Mouse (Mus musculus) ovary, postnatal 36 days (tissue): Measurements from ENCODE around the gene Myrf.
A peak's percentile ranks its signal among the peaks of the same experiment; 100 is the strongest.

Experiments
- DNase-seq: peaks from one replicate; pipeline ENCODE4 v3.0.0; 2022; ENCODE audit warnings: low spot score, mixed read lengths

Myrf gene

GRCm38 (mm10) chr19:10240654-10241305, at the start of gene Myrf:
Gene Myrf, minus strand, starts transcription at chr19:10240748.
- peak; percentile 84 for DNase-seq

- DNase-seq, result no peak
Measured at GRCm38 (mm10) chr19:10289609-10290150, 49.1 kb upstream of the Myrf start.

DNA sequence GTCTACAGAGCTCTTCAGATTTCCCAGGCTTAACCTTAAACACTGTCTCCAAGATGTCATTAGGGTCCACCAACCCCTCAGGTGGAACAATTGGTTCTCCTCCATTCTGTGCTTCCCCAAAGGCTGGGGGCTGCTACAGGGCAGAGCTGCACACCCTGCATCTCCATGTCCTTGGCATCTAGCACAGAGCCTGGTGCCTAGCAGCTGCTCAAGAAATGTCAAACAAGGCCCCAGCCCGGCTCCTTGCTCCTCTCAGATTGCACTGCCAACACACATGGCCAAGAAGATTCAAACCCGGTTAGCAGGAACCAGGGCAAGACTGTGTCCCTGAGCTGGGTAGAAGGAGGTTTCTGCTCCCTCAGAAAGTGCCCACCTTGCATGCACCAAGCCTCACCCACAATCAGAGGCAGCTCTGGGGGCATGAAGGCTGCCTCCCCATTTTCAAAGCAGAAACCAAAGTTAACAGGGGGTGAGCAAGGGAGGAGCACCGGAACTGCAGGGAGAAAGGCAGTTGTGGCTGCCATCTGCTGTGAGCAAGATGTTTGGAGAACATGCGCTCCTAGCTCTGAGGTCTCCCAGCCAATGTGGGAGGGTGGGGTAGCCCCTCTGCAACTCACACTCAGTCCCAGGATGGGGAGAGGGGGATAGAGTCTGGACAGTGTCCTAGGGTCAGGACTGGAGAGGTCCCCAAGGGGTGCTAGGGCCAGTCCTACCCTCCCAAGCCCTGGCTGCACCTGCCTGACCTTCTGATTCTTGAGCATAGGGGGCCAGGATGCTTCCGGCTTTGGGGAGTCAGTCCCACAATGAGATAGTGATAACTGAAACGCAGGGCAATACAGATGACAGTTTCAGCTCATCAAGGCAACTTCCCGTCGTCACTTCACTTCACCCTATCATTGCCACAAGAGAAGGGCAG, 47.8 kb upstream of the Myrf start:
- DNase-seq, result no peak

- peak; percentile 28 for DNase-seq
Measured at GRCm38 (mm10) chr19:10286458-10286872, 45.9 kb upstream of the Myrf start.

DNA sequence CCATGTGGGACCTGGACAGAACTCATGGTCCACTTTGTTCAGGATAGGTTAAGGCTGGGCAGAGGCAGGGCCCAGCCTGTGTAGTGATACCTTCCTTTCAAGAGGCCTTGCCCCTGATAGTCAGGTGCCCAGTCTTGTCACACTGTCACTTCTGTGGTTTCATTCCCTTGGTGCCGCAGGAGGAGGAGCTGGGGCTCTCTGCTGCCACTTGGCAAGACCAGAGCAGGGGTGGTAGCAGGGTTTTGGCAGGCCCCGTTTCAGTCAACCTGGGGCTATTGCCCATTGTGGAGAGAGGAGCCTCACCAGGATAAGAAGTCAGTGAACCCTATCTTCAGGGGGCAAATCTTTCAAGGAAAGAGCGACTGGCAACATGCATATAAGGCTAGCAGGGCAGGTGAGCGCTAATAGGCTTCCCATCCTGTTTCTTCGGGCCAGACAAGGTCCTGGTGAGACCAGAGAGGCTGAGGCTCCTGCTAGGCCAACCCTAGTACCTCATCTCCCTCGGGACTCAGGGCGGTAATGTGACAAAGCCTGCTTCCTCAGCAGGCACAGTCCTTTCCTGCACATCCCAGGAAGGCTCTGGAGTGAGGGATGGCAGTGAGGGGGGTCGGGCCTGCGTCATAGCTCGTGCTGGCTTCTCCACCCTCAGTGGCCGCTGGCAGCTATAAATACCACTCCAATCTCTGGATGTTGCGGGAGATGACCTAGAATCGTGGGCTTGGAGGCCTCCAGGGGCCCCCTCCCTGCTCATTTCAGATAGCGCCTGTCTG, 40.4 kb upstream of the Myrf start:
- no peak for DNase-seq

DNA sequence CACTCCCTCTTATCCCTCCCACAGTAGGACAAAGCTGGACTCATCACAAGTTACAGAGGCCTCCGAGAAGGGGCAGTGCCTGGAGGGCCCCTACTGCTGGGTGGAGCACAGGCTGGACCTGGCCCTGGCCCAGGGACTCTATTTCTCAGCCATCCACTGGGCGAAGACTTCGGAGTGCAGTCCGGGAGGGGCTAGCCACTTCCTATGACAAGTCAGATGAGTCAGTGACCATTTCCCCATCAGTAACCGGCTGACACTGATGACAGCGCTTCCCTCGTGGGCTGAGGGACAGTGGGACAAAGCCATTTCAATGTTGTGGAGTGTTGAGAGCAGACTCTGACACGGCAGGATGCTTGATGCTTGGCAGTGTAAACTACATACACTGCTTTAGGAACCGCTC, 39.1 kb upstream of the Myrf start:
- DNase-seq, result no peak

DNA sequence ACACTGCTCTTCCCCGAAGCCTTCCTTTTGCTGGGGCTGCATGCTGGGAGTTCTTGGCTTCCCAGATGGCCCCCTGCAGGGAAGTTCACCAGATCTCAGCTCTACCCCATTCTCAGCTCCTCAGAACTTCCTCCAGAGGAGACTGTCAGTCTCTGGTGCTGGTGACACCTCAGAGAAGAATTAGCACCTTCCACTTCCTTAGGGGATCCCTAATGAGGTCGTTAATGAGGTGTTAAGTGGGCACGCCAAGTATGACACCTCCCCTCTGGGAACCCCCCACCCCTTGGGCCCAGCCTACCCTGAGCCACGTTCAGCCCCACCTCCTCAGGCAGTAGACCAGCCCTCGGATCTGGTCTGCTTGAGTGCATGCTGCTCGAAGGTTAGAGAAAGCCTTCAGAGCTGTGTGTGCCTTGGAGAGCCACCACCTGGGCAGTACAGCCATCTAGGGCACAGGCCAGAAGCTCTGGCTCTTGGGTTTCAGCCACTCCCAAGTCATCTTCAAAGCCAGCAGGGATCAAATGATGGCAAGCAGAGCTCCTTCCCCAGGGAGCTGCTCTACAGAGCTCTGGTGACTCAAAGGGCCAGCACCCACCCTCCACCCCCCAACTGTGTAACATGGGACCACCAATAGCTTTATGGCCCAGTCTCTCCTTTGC, 38.2 kb upstream of the Myrf start:
- DNase-seq, result no peak

DNA sequence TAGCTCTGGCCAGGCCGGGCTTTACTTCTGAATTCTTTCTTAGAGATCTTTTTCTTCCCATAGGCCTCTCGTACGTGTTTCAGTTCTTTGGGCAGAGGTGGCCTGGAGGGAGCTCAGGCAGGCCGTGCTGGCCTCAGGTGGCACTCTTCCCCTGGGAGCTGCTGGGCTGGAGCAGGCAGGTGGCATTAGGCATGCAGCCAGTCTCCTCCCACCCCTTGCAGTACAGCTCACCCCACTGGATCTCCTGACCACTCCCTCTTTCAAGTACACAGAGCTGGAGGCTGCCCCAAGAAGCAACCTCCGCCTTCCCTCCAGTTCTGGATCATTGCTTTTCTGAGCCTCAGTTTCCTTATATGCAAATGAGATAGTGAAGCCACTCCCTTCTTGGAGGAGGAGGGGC, 37.2 kb upstream of the Myrf start:
- DNase-seq, result peak; percentile 57

GRCm38 (mm10) chr19:10277331-10277730, 36.8 kb upstream of the Myrf start:
- peak; percentile 20 for DNase-seq

DNA sequence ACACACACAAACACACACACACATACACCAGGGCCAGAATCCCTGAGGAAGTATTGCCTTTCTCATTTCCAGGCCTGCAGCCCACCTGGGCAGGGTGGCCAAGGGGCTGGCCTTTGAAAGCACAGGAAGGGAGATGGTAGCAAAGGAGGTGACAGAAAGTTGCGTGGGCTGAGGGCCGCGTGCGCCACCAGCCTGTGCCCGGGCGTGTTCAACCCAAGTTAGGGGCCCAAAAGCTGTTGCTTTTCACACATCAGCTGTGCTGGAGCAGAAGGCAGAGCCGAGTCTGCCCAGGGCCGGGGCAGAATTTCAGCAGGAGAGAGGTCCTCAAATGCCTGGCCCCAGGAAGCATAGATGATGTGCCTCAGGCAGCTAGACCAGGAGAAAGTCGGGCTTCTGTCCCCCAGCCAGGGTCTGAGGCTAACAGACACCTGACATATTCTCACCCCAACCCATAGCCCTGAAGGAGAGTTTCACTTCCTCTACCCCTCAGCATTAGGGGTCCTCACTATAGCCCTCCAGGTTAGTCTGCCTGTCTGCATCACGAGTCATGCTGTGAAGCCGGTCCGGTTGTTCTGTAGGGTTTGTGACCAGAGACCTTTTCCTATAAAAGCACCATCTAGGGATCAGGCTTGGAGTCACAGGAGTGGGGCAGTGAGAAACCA, 36.1 kb upstream of the Myrf start:
- no peak for DNase-seq

- no peak for DNase-seq
Measured at GRCm38 (mm10) chr19:10274056-10274455, 33.5 kb upstream of the Myrf start.

GRCm38 (mm10) chr19:10272746-10273145, 32.2 kb upstream of the Myrf start:
- no peak for DNase-seq

DNA sequence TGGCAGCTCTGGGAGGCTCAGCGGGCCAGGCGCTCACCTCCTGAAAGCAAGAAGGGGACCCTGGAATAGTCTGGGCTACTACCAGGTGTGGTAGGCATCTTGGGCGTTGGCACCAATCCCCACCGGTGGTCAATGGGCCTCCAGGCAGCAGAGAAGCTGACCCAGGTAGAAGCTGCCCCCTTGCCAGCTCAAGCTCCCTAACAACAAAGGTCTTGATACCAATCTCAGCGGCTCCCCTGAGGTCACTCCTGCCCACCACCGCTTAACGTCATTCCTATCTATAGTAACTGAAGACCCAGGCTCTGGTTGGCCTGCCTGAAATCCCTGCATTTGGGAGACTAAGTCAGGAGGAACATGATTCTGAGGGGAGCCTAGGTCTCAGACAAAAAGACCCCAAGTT, 31.0 kb upstream of the Myrf start:
- DNase-seq, result no peak

GRCm38 (mm10) chr19:10270356-10270755, 29.8 kb upstream of the Myrf start:
- no peak for DNase-seq

- DNase-seq, result no peak
Measured at GRCm38 (mm10) chr19:10268851-10269250, 28.3 kb upstream of the Myrf start.

DNA sequence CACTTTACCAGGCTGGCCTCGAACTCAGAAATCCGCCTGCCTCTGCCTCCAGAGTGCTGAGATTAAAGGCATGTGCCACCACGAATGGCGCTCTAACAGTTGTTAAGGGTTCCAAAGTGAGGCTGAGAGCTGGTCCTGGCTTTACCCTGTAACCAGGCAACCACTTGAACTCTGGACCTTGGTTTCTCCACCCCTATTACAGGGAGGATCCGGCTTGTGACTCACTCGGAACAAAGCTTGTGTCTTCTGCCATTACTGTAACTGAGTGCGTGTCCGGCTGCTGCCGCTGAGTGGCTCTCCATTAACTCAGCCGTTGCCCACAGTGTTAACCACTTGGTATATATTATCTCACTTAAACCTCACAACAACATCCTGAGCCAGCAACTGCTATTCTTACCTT, 27.4 kb upstream of the Myrf start:
- no peak for DNase-seq

GRCm38 (mm10) chr19:10267057-10267456, 26.5 kb upstream of the Myrf start:
- DNase-seq, result peak; percentile 52

DNA sequence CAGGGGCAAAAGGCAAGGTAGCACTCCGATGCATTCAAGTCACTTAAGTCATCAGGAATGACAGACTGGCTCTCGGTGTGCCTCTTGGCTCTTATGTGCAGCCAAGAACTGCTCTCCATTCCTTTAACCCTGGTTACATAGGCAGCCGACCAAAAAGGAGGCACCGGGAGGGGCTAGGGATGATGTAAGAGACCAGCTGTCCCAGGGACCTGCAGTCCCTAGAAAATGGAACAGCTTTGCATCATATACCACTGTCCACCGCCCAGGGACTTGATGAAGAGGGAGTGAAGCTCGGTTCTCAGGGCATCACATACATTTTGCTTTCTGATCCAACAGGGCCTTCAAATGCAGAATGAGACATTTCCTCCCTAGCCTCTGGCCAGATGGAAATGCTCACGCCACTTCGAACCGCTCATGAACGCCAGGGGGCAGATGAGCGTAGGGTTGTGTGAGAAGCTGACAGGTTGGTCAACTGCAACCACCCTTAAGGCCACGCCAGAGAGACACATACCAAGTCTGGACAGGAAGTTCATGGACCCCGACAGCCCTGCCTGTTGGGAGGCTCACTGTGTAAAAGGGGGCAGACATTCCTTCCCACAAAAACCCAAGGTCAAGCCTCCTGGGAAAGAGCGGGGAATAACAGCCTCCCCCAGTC, 25.8 kb upstream of the Myrf start:
- peak; percentile 83 for DNase-seq

DNA sequence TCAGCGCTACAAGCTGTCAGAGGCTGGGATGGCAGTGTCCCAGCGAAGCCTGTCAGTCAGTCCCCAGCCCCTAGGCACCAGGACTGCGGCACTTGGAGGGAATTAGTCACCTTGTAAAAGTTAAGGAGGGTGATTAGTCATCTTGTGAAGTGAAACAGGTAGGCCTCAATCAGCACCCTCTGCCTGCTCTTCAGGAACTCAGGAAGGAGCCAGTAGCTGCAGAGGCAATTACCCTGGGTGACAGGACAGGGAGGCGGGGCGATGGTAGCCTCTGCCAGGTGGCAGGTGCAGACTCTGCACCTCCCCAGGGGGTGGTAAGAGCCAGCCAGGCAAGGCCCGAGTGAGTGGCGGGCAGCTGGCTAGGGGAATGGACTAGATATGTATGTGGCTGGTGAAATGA, 20.8 kb upstream of the Myrf start:
- no peak for DNase-seq

DNA sequence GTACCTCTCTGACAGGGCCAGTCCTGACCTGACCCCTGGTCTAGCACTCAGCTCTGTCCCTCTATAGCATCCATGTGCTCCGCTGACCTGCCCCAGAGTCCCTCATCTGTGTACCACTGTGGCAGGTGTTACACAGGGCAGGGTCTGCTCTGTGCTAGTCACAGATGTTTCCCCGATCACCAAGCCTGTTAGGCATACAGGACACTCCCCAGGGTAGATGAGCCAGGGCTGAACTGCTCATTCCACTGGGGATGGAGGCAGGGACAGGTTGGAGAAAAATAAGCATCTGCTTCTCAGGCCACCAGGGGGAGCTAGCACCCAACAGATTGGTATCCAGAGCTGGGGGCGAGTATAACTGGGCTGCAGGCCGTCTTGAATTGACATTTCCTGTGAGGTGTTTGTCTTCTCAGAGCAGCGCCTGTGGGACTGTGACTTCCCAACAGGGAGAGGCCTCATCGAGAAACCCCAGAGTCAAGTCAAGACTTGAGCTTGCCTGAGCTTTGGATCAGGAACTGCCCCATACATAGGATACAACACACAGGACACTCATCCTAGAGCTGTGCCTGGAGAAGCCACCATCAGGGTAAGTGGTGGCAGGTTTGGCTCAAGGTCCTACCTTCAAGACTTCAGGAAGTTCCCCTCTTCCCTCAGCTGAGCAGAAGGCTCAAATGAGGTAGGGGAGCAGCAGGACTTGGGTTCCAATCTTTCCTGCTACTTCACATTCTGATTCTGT, 17.9 kb upstream of the Myrf start:
- DNase-seq, result peak; percentile 77
